Mouse (Mus musculus) liver, embryonic 14.5 days (tissue): Measurements from ENCODE around the gene Arsb.

Experiments
- CTCF ChIP-seq: IDR thresholded peaks from 2 replicates; pipeline ENCODE4 v1.5.1; 2016; ENCODE audit warnings: antibody characterized with exemption, low read depth, control low read depth
- EP300 ChIP-seq: IDR thresholded peaks from 2 replicates; pipeline ENCODE4 v1.6.1; 2016; ENCODE audit warnings: antibody characterized with exemption, low read depth

- no peak for TF ChIP-seq EP300
- no peak for TF ChIP-seq CTCF
Observed at GRCm38 (mm10) chr13:93902126-93902525, 130.7 kb downstream of the Arsb start.
